Mouse (Mus musculus) thymus, adult 18-20 months (tissue): Measurements from ENCODE around the gene Ddx39b.
"Not testable (repeated sequence)": the region's sequence is repeated elsewhere in the genome, so short reads cannot be mapped to it uniquely, and the experiment has no call there.

Experiments used
- DNase-seq, 2 experiments: peaks; one replicate each; pipeline ENCODE4 v3.0.0; 2022; ENCODE audit warnings: mixed read lengths in 2 of 2

Ddx39b gene

DNA sequence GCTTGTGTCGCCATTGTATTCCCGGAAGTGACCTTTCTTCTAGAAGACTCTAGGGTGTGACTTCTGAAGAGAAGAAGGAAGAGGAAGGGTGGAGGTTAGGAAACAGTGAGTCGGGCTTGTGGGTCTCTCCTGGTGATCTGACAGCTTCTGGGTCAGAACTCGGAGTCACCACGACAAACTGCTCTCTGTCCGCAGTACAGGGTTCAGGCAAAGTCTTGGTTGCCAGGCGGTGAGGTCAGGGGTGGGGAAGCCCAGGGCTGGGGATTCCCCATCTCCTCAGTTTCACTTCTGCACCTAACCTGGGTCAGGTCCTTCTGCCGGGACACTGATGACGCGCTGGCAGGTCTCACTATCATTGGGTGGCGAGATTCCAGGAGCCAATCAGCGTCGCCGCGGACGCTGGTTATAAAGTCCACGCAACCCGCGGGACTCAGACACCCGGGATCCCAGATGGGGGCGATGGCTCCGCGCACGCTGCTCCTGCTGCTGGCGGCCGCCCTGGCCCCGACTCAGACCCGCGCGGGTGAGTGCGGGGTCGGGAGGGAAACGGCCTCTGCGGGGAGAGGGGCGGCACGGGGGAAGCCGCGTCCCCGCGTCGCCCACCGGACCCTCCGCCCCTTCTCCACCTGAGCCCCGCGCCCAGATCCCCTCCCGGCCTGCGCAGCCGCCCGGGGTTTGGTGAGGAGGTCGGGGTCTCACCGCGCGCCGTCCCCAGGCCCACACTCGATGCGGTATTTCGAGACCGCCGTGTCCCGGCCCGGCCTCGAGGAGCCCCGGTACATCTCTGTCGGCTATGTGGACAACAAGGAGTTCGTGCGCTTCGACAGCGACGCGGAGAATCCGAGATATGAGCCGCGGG lies 21.3 kb downstream of the Ddx39b start, which contains the start of gene H2-D1:
H2-D1 (plus strand) TSS at position 67 of the 859 bp plus-strand sequence.
- peak; percentile 94 to 96 for DNase-seq

DNA sequence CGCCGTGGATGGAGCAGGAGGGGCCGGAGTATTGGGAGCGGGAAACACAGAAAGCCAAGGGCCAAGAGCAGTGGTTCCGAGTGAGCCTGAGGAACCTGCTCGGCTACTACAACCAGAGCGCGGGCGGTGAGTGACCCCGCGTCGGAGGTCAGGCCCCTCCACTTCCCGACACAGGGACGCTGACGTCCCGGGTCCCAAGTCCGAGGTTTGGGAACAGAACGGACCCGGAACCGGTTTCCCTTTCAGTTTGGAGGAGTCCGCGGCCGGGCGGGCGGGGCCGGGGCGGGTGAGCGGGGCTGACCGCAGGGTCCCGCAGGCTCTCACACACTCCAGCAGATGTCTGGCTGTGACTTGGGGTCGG lies 22.0 kb downstream of the Ddx39b start:
- no peak for DNase-seq

GRCm38 (mm10) chr17:35267399-35268086 lies 26.0 kb downstream of the Ddx39b start:
- DNase-seq, result no peak

DNA sequence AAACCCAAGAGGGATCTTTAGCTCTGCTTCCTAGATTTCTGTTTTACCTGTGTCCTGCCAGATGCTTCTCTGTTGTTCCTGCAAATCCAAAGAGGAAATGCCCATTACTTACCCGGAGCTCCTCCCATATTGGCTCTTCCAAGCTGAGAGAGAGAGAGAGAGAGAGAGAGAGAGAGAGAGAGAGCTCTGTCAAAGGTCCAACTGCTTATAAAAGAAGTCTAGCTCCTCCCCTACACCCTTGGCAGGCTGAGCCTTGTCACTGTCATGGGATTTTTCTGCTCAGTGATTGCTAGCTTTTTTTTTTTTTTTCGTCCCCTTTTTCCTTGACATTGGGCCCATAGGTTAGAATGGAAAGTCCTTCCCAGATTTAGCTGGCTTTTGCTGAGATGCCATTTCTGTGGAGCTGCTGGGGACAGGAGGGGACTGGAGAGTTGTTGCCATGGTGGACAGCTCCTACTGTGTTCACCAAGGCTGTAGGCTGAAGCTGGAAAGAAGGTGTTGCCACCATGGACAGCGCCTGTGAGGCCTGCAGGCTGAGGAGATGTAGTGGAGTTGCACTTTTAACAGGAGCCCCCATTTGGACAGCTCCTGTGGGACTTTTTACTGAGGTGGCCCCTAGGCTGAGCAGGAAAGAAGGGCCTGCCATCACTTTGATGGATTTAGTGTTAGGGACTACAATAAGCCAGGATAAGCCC lies 28.3 kb downstream of the Ddx39b start:
- peak in 1 of 2 experiments; percentile 20 for DNase-seq

DNA sequence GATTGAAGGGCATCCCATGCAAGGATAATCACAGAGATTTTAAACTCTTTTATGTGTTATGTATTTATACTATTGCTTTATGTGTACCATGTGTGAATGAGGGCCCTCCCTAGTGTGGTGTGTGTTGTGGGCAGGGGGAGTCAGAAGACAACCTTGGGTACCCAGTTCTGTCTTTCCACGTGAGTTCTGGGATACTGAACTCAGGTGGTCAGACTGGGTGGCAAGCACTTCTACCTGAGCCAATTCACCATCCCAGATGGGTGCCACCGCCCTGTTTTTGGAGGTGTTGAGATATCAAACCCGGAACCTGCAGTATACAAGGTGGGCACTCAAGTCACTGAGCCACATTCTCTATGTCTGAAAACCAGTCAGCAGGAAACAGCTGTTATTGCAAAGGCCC lies 30.7 kb downstream of the Ddx39b start:
- no peak for DNase-seq

GRCm38 (mm10) chr17:35274770-35275169 lies 33.2 kb downstream of the Ddx39b start:
- DNase-seq, result peak; percentile 63 to 71

GRCm38 (mm10) chr17:35276304-35276864 lies 34.8 kb downstream of the Ddx39b start:
- no peak for DNase-seq

DNA sequence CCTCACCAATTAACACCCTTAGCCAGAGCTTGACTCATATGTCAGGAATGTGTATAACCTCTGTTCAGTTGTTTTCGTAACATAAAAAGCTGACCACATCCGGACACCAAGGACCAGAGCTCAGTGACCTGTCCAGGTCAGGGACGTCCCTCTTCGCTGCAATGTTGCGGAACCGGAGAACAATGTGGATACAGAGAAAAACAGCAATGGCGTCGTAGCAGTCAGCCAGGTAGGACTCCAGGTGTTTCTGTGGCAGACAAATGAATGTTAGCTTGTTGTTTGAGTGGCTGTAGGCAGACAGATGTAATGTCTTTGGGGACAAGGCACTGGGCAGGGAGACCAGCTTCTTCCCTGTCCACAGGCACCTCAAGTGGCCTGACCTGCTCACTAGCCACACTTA lies 36.5 kb downstream of the Ddx39b start:
- DNase-seq, result no peak

GRCm38 (mm10) chr17:35278957-35279688 lies 37.6 kb downstream of the Ddx39b start:
- DNase-seq, result no peak

DNA sequence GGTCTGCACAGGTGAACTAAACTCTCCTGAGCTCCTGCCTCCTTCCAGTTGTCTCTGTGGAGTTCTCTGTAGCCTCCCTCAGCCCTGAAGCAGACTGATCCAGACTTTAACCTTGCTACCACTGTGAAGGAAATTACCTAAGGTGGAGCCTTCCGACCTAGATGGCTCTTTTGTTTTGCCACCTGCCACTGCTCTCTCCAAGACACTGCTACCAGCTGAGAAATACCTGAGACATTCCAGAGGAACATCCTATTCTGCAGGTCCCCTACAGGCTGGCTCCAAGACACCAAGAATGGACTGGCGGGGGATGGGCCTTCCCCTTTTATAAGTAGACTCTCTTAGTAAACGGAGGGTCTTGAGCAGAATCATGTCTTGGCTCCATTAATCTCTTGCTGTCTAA lies 38.7 kb downstream of the Ddx39b start:
- DNase-seq, result no peak

DNA sequence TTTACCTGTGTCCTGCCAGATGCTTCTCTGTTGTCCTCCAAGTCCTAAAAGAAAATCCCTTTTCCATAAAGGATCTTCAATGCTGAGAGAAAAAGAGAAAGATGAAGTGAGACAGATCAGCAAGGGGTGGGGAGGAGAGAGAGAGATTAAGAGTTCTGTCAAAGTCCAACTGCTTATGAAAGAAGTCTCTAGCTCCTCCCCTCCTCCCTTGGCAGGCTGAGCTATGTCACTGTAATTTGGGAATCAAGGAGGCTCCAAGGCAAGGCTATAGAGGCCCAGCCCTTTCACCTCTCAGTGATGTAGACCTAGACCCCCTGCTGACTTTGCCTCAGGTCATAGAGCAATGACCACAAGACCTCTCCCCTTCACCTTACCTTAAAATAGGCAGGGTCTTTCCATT lies 43.9 kb downstream of the Ddx39b start:
- no peak for DNase-seq

DNA sequence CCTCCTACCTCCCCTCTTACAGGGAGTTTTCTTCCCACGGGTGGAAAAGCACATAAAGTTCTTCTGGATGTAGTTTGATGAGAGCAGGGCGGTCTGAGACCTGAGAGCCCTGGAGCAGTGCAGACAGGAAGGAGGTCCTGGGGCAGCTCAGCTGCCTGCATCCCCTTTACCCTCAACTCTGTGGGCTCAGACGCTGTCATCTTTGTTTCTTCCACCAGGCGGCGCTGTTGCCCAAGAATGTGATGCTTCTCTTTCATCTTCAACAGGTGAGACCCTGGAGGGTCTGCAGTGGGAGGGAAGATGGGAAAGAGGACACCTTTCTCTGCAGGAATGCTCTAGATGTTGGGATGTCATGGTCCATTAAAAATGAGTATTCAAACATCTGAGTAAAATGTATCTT lies 54.2 kb downstream of the Ddx39b start:
- DNase-seq, result peak; percentile 62 to 77

- DNase-seq, result not testable (repeated sequence)
Observed at GRCm38 (mm10) chr17:35300261-35300945, 58.9 kb downstream of the Ddx39b start.

DNA sequence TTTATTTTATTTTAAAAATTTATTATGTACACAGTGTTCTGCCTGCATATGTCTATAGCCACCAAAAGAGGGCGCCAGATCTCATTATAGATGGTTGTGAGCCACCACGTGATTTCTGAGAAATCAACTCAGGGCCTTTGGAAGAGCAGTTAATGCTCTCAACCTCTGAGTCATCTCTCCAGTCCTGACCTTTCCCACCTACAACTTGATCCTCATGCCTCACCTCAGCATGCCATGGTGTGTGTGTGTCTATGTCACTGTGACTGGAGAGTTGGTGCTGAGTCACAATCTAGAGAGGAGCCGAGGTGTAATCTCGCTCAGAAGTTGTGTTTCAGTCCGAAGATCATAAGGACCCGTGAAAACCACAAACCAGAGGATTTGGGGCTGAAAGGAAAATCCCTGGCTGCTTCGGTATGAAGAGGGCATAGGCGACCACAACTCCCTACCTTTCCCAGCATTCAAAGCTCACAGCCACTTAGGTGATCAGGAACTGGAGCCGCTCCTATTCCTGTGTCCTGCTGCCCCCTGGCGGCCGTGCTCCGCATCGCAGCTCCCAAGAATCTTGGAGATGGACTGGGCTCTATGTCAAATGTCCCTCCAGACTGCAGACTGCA lies 60.2 kb downstream of the Ddx39b start:
- peak; percentile 69 to 76 for DNase-seq

DNA sequence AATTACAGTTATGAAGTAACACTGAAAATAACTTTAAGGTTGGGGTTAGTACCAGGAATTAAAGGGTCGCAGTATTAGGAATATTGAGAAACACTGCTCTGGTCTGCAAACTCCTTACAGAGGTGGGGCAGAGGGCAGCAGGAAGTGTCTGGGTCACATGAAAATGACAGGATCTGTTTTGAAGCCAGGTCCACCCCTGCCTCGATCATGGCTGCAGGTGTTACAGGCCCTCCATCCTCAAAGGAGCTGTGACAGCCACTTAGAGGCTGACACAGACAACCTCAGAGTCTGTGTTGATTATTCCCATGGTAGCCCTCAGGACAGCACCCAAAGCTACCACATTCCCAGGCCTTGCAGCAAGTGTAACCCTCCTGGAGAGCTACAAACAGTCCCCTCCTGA lies 61.7 kb downstream of the Ddx39b start:
- DNase-seq, result no peak
